Mouse (Mus musculus) lung, embryonic 16.5 days (tissue): Measurements from ENCODE around the gene Cbx5. TPM values are rescaled to one million over a fixed set of nuclear protein-coding genes. Genes with fewer than 3 reads are reported as not detected.

Source experiments
- ATAC-seq: fragments of 200-750 bp; cut with Nextera tagmentation; 2 replicates; pipeline ENCODE4 v1.8.0; 2017; ENCODE audit warnings: low read depth, mild to moderate bottlenecking, moderate library complexity
- H3K27ac ChIP-seq: fragments of 300-500 bp; sonication (generic); 2 replicates; pipeline ENCODE4 v1.5.1; 2014; ENCODE audit warnings: mild to moderate bottlenecking, control low read depth, low read length
- H3K27me3 ChIP-seq: fragments of 300-500 bp; sonication (generic); 2 replicates; pipeline ENCODE4 v1.6.1; 2014; ENCODE audit warnings: low read depth, low read length, mixed read lengths; ENCODE audit not compliant: control insufficient read depth, insufficient read depth
- H3K36me3 ChIP-seq: fragments of 300-500 bp; sonication (generic); 2 replicates; pipeline ENCODE4 v1.6.1; 2014; ENCODE audit warnings: low read length; ENCODE audit not compliant: control insufficient read depth, insufficient read depth
- H3K4me1 ChIP-seq: fragments of 300-500 bp; sonication (generic); replicated peaks from 2 replicates; pipeline ENCODE4 v1.6.1; 2014; ENCODE audit warnings: low read length, mixed read lengths; ENCODE audit not compliant: control insufficient read depth, insufficient read depth
- H3K4me2 ChIP-seq: fragments of 300-500 bp; sonication (generic); 2 replicates; pipeline ENCODE4 v1.6.1; 2014; ENCODE audit warnings: low read depth, low read length, control low read depth
- H3K4me3 ChIP-seq: fragments of 300-500 bp; sonication (generic); 2 replicates; pipeline ENCODE4 v1.5.1; 2014; ENCODE audit warnings: mild to moderate bottlenecking, low read length, control low read depth
- H3K9ac ChIP-seq: fragments of 300-500 bp; sonication (generic); 2 replicates; pipeline ENCODE4 v1.6.1; 2014; ENCODE audit warnings: low read length, control low read depth
- H3K9me3 ChIP-seq: fragments of 300-500 bp; sonication (generic); 2 replicates; pipeline ENCODE4 v1.6.1; 2016; ENCODE audit warnings: low read length; ENCODE audit not compliant: control insufficient read depth
- WGBS: fragments of 180-500 bp; shearing (Covaris S2); extraction: QIAGEN DNeasy Blood & Tissue Kit; methylation state at CpG from one replicate; pipeline ENCODE4 v1.1.7; 2014; 5-methylcytosine and 5-hydroxymethylcytosine counted together
- polyA plus RNA-seq: library from polyadenylated mRNA; unstranded; fragments of >200 nt; fragmentation: Nextera tagmentation; extraction: Ambion mirVana; gene quantifications from 2 replicates; pipeline ENCODE4 v1.2.1, GENCODE M21; 2015

The Cbx5 gene
- polyA plus RNA-seq, 1 experiment from 2014 or later: 102 TPM

GRCm38 (mm10) chr15:103183651-103184610 lies 55.7 kb downstream of the Cbx5 start:
- Histone ChIP-seq H3K9ac (0 out of 2 replicates have a peak overlapping the region, but pooled peaks have one; percentile 31), H3K9me3 (no peaks in the 10 kb centered on the region), H3K4me3 (peak overlapping the region; percentile 49), H3K27me3 (peaks cover 33% of the 10 kb centered on the region), H3K36me3 (no peaks in the 10 kb centered on the region), H3K4me2 (peak overlapping the region; percentile 91), H3K27ac (no peak overlapping the region), H3K4me1 (peaks cover 17% of the 10 kb centered on the region)
- 11% methylated on average over 25 of the region's 25 CpGs for WGBS
- peak; percentile 29 for ATAC-seq

DNA sequence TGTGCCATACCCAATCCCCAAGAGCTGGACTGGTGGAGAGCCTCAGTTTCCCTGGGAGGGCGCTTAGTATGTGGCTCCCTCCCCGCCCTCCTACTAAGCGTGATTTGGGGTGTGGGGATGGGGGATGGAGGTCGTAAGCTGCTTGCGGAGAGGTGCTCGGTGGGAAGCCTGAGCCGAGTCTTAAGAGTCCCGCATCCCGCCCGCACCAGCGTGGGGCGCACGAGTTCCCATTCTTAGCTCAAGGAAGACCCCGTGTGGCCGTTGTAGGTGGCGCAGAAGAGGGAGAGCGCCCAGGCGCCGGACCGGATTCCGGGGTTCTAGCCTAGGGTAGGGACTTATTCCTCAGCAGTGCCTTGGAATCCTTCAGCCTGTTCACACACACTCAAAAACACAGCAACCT lies 56.5 kb downstream of the Cbx5 start:
- Histone ChIP-seq H3K27ac (no peak overlapping the region), H3K4me1 (peaks cover 17% of the 10 kb centered on the region), H3K9me3 (no peaks in the 10 kb centered on the region), H3K4me3 (peak overlapping the region; percentile 49), H3K4me2 (peak overlapping the region; percentile 91), H3K27me3 (peaks cover 38% of the 10 kb centered on the region), H3K9ac (0 out of 2 replicates have a peak overlapping the region, but pooled peaks have one; percentile 31), H3K36me3 (no peaks in the 10 kb centered on the region)
- ATAC-seq: peak; percentile 42
- WGBS: under 1% methylated on average over 21 of the region's 21 CpGs

- H3K27me3 ChIP-seq: peaks cover 43% of the 10 kb centered on the region
- H3K9ac ChIP-seq: peak overlapping the region; percentile 45; the same call in 1 of the 2 replicates
Measured at GRCm38 (mm10) chr15:103182166-103182790, 57.3 kb downstream of the Cbx5 start.

DNA sequence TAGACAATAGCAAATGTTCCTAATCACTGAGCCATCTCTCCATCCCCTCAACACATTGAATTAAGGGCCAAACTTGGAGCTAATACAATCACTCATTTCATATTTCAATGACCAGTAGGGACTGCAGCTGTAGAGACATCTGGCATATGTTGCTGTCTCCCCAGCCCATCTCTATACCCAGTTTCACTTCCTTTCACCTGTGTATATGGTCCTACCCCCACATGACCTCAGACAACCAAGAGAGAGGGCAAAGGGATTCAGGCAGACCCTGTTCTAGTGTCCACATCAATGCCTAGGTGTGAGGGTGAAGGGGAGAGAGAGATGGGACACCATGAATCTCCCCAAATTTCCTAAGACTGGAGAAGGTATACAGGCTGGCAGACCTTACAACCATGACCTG lies 59.2 kb downstream of the Cbx5 start:
- Histone ChIP-seq H3K9me3 (no peaks in the 10 kb centered on the region), H3K36me3 (no peaks in the 10 kb centered on the region), H3K9ac (no peak overlapping the region), H3K4me1 (peaks cover 24% of the 10 kb centered on the region), H3K27ac (no peak overlapping the region), H3K27me3 (peaks cover 57% of the 10 kb centered on the region), H3K4me3 (no peak overlapping the region), H3K4me2 (no peak overlapping the region)
- ATAC-seq: no peak

More at GRCm38 (mm10) chr15:103182166-103182790, 57.3 kb downstream of the Cbx5 start:
- H3K9me3 ChIP-seq: no peaks in the 10 kb centered on the region
- H3K4me2 ChIP-seq: peak overlapping the region; percentile 91
- no peak overlapping the region for H3K27ac ChIP-seq
- ATAC-seq: peak; percentile 62
- H3K4me1 ChIP-seq: peaks cover 23% of the 10 kb centered on the region
- H3K4me3 ChIP-seq: peak overlapping the region; percentile 49
- no peaks in the 10 kb centered on the region for H3K36me3 ChIP-seq
- WGBS: 0% methylated on average over 34 of the region's 48 CpGs

GRCm38 (mm10) chr15:103178767-103179166 lies 60.8 kb downstream of the Cbx5 start:
- H3K27me3 ChIP-seq: peaks cover 67% of the 10 kb centered on the region
- ATAC-seq: no peak
- 67% methylated on average over 1 of the region's 1 CpGs for WGBS

GRCm38 (mm10) chr15:103178137-103178536 lies 61.5 kb downstream of the Cbx5 start:
- ATAC-seq: no peak
- Histone ChIP-seq H3K9me3 (no peaks in the 10 kb centered on the region), H3K27me3 (peaks cover 67% of the 10 kb centered on the region), H3K4me2 (no peak overlapping the region), H3K4me1 (peaks cover 17% of the 10 kb centered on the region), H3K36me3 (no peaks in the 10 kb centered on the region), H3K4me3 (no peak overlapping the region), H3K27ac (no peak overlapping the region), H3K9ac (no peak overlapping the region)
- 11% methylated on average over 12 of the region's 12 CpGs for WGBS

More at GRCm38 (mm10) chr15:103178767-103179166, 60.8 kb downstream of the Cbx5 start:
- no peak overlapping the region for H3K4me2 ChIP-seq
- no peaks in the 10 kb centered on the region for H3K36me3 ChIP-seq
- no peak overlapping the region for H3K4me3 ChIP-seq
- no peak overlapping the region for H3K27ac ChIP-seq
- H3K9me3 ChIP-seq: no peaks in the 10 kb centered on the region
- no peak overlapping the region for H3K9ac ChIP-seq
- H3K4me1 ChIP-seq: peaks cover 23% of the 10 kb centered on the region

DNA sequence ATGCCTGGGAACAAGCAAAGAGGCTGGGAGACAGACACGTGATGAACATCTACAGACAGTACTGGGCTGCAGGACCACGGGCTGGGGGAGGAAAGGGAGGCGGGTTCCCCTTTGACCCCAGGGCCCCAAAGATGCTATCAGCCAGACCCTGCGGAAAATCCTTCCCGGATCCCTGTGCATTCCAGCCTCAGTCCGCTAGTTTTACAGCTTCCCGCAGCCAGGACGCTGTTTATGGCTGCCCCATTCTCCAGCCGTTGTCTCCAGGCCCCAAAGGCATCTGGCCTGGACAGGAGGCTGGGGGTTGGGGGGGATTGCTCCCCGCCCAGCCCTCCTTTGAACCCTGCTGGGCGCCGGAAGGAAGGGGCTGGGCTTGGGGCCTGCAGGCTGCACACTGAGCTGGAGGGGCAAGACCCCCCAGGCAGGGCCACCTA lies 62.0 kb downstream of the Cbx5 start:
- Histone ChIP-seq H3K9ac (no peak overlapping the region), H3K36me3 (no peaks in the 10 kb centered on the region), H3K4me2 (0 out of 2 replicates have a peak overlapping the region, but pooled peaks have one; percentile 38), H3K27me3 (peaks cover 67% of the 10 kb centered on the region), H3K4me3 (no peak overlapping the region), H3K4me1 (peaks cover 12% of the 10 kb centered on the region), H3K27ac (no peak overlapping the region), H3K9me3 (no peaks in the 10 kb centered on the region)
- WGBS: 3% methylated on average over 12 of the region's 12 CpGs
- peak; percentile 1; the same call in 1 of the 2 replicates for ATAC-seq

DNA sequence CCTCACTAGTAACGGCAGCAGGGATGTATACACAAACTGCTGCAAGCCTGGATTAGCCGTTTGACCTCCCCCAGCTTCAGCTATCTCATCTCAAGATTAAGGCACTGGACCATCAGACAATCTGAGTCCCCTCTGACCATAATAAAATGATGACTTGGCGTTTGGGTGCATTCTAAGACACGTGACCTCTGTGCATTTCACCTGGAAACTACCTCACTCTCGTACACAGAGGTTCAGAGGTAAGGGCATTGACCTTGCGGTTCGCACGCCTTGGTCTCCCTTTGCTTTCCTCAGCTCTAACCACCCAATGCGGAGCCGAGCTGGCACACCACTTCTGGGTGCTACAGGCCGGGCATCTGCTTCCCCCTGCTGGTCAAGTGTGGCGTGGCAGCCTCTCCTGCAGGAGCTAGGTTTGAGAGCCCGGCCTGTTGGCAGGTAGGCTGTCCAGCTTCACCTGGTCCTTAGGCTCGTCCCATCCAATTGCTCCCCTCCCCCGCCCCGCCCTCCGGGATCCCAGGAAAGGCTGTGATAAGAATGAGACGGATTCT lies 62.7 kb downstream of the Cbx5 start:
- ATAC-seq: peak; percentile 66
- H3K9ac ChIP-seq: no peak overlapping the region
- no peaks in the 10 kb centered on the region for H3K36me3 ChIP-seq
- H3K9me3 ChIP-seq: no peaks in the 10 kb centered on the region
- H3K4me1 ChIP-seq: peaks cover 8% of the 10 kb centered on the region
- H3K27ac ChIP-seq: no peak overlapping the region
- H3K4me3 ChIP-seq: no peak overlapping the region
- under 1% methylated on average over 18 of the region's 18 CpGs for WGBS
- peak overlapping the region; percentile 38; the same call in 1 of the 2 replicates for H3K4me2 ChIP-seq
- peaks cover 71% of the 10 kb centered on the region for H3K27me3 ChIP-seq

- H3K27me3 ChIP-seq: peaks cover 82% of the 10 kb centered on the region
- no peak for ATAC-seq
- H3K4me1 ChIP-seq: peaks cover 26% of the 10 kb centered on the region
- no peak overlapping the region for H3K27ac ChIP-seq
- no peak overlapping the region for H3K4me2 ChIP-seq
- H3K9ac ChIP-seq: no peak overlapping the region
- no peak overlapping the region for H3K4me3 ChIP-seq
- no peaks in the 10 kb centered on the region for H3K36me3 ChIP-seq
- WGBS: 76% methylated on average over 5 of the region's 5 CpGs
- no peaks in the 10 kb centered on the region for H3K9me3 ChIP-seq
Measured at GRCm38 (mm10) chr15:103173251-103173650, 66.4 kb downstream of the Cbx5 start.
